Mouse (Mus musculus) testis, adult 2 months (tissue): Measurements from ENCODE around the gene Zfp697.

Source experiments
- CTCF ChIP-seq: fragments of 200-500 bp; IDR thresholded peaks from 2 replicates; pipeline ENCODE4 v1.5.1; 2012; ENCODE audit warnings: low read depth, mild to moderate bottlenecking, inconsistent platforms, low read length, moderate library complexity; ENCODE audit not compliant: control insufficient read depth, insufficient read depth, insufficient replicate concordance
- POLR2A ChIP-seq: fragments of 200-500 bp; IDR thresholded peaks from 2 replicates; pipeline ENCODE4 v1.6.1; 2012; ENCODE audit warnings: low read depth, mild to moderate bottlenecking, inconsistent platforms, low read length, moderate library complexity; ENCODE audit not compliant: control insufficient read depth

DNA sequence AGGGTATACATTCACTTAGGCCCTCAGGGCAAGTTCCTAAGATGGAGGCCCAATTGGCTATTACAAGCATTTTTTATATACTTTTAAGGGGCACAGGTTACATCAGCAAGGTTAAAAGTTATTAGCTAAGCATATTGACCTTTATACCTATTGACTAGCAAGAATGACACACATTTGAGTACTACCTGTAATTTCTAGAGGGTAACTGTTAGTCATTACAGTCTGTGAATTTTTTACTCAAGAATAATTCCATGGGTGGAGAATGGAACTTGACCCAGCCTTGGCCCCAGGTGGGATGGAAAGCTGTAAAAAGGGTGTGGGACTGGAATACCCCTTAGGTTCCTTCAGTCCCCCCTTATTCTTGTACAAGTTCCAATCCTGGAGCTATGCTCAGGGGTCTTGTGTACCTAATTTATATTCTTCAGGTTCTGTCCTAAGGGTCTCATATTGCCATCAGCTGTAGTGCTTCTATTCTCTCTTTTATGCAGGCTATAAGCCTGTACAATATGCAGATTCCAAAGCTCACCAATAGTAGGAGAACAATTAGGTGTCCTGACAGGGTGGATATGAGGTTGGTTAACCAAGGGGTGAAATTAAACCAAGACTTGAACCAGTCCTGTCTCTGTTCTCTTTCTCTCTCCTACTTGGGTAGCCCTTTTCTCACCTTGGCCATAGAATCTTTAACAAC is 400.1 kb downstream of the Zfp697 start:
- TF ChIP-seq CTCF: no peak
- TF ChIP-seq POLR2A: no peak
